Mouse (Mus musculus) myocyte (in vitro differentiated cells): ENCODE measurements around the gene Ube2s.

Source experiments
- CEBPB ChIP-seq: IDR thresholded peaks from 2 replicates; pipeline ENCODE4 v1.6.1; 2011; ENCODE audit warnings: mild to moderate bottlenecking, moderate library complexity; ENCODE audit not compliant: poor library complexity, insufficient read depth, severe bottlenecking
- E2F4 ChIP-seq: IDR thresholded peaks from one replicate; pipeline ENCODE4 v1.6.1; 2011; ENCODE audit warnings: mild to moderate bottlenecking, control low read depth, moderate library complexity; ENCODE audit not compliant: insufficient read depth
- MAX ChIP-seq: IDR thresholded peaks from one replicate; pipeline ENCODE4 v1.6.1; 2011; ENCODE audit warnings: low read depth, mild to moderate bottlenecking, control low read depth
- MYOD1 ChIP-seq, 3 experiments: IDR thresholded peaks; one replicate each; pipeline ENCODE4 v1.6.1; 2011; ENCODE audit warnings: control low read depth in 2 of 3, low read depth in 2 of 3, mild to moderate bottlenecking in 2 of 3, moderate library complexity in 1 of 3; ENCODE audit not compliant: insufficient read length in 2 of 3, control insufficient read depth in 1 of 3
- MYOG ChIP-seq, 3 experiments: IDR thresholded peaks; one replicate each; pipeline ENCODE4 v1.6.1; 2011; ENCODE audit warnings: control low read depth in 2 of 3, low read depth in 2 of 3, mild to moderate bottlenecking in 2 of 3; ENCODE audit not compliant: insufficient read length in 2 of 3, control insufficient read depth in 1 of 3, insufficient read depth in 1 of 3
- POLR2A ChIP-seq: IDR thresholded peaks from one replicate; pipeline ENCODE4 v1.6.1; 2011; ENCODE audit warnings: low read depth, mild to moderate bottlenecking, control low read depth, moderate library complexity; ENCODE audit not compliant: insufficient read length
- POLR2AphosphoS2 ChIP-seq: IDR thresholded peaks from one replicate; pipeline ENCODE4 v1.6.1; 2011; ENCODE audit warnings: low read depth, control low read depth; ENCODE audit not compliant: insufficient read length
- TCF3 ChIP-seq: IDR thresholded peaks from one replicate; pipeline ENCODE4 v1.6.1; 2011; ENCODE audit warnings: low read depth, control low read depth; ENCODE audit not compliant: insufficient read length

DNA sequence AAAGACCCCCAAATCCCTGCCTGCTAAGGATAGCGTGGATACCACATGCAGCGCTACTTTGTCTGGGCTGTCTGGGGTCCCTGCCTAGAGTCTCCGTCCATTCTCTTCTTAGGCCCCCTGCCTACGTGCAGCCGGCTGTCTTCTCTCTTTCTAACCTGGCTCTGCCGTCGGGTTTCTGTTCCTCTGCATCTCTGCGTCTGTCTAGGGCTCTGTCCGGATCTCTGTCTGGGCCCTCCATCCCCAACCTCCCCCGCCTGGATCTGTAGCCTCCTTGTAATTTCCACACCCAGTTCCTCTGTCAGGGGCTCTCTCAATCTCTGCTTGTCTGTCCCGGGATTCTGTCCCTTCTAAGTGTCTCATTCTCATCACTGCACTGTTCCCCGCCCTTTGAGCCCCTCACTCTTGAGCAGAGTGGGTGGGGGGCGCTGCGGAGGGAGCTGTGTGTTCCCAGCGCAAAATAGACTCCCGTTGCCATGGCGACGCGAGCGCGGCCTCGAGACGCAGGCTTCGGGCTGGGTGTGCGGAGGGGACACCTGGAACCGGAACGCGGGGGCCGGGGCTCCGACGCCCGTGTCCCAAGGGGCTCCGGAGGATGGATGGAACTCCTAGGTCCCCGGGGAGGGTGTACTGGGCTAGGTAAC, 31.3 kb upstream of the Ube2s start:
- TF ChIP-seq MYOG (IDR thresholded peaks at IDR 0.05; ENCODE audit: control insufficient read depth in 1 of 3, insufficient read depth in 1 of 3, insufficient read length in 2 of 3, low read depth in 2 of 3) (no peak), POLR2AphosphoS2 (no peak), POLR2A (no peak), CEBPB (no peak), TCF3 (no peak), MYOD1 (IDR thresholded peaks at IDR 0.05; ENCODE audit: control insufficient read depth in 1 of 3, insufficient read length in 2 of 3, low read depth in 2 of 3) (no peak), E2F4 (no peak), MAX (no peak)
